Mouse (Mus musculus) heart, postnatal 0 days (tissue): ENCODE data around the gene Polm. TPM values are rescaled to one million over a fixed set of nuclear protein-coding genes. Genes with fewer than 3 reads are reported as not detected.

Experiments used
- ATAC-seq: fragments of 200-750 bp; cut with Nextera tagmentation; 2 replicates; pipeline ENCODE4 v1.8.0; 2017; ENCODE audit warnings: low read depth, moderate number of reproducible peaks, moderate library complexity; ENCODE audit not compliant: insufficient read depth
- DNase-seq: peaks from one replicate; pipeline ENCODE4 v3.0.0-alpha.2; 2016; ENCODE audit warnings: low spot score
- H3K27ac ChIP-seq: fragments of 300-500 bp; sonication (generic); 2 replicates; pipeline ENCODE4 v1.5.1; 2014; ENCODE audit warnings: low read depth, mild to moderate bottlenecking
- H3K27me3 ChIP-seq: fragments of 300-500 bp; sonication (generic); 2 replicates; pipeline ENCODE4 v1.6.1; 2014; ENCODE audit warnings: low read length, mixed read lengths; ENCODE audit not compliant: control insufficient read depth, insufficient read depth
- H3K36me3 ChIP-seq: fragments of 300-500 bp; sonication (generic); replicated peaks from 2 replicates; pipeline ENCODE4 v1.6.1; 2014; ENCODE audit warnings: low read length, mixed read lengths; ENCODE audit not compliant: control insufficient read depth, insufficient read depth
- H3K4me1 ChIP-seq: fragments of 300-500 bp; sonication (generic); 2 replicates; pipeline ENCODE4 v1.6.1; 2014; ENCODE audit warnings: antibody characterized with exemption; ENCODE audit not compliant: control insufficient read depth, insufficient read depth
- H3K4me2 ChIP-seq: fragments of 300-500 bp; sonication (generic); 2 replicates; pipeline ENCODE4 v1.6.1; 2014; ENCODE audit warnings: low read depth, mild to moderate bottlenecking, low read length, moderate library complexity
- H3K4me3 ChIP-seq: fragments of 300-500 bp; sonication (generic); 2 replicates; pipeline ENCODE4 v1.5.1; 2014; ENCODE audit warnings: low read depth, low read length
- H3K9ac ChIP-seq: fragments of 300-500 bp; sonication (generic); replicated peaks from 2 replicates; pipeline ENCODE4 v1.6.1; 2014; ENCODE audit warnings: low read depth, low read length, mixed read lengths
- H3K9me3 ChIP-seq: fragments of 300-500 bp; sonication (generic); replicated peaks from 2 replicates; pipeline ENCODE4 v1.6.1; 2016; ENCODE audit warnings: low read length; ENCODE audit not compliant: control insufficient read depth
- CTCF ChIP-seq: IDR thresholded peaks from 2 replicates; pipeline ENCODE4 v1.5.1; 2016; ENCODE audit warnings: antibody characterized with exemption, control low read depth, low read depth
- EP300 ChIP-seq: IDR thresholded peaks from 2 replicates; pipeline ENCODE4 v1.6.1; 2016; ENCODE audit warnings: antibody characterized with exemption, low read depth
- WGBS: fragments of 180-500 bp; shearing (Covaris S2); extraction: QIAGEN DNeasy Blood & Tissue Kit; methylation state at CpG from one replicate; pipeline ENCODE4 v1.1.7; 2014; 5-methylcytosine and 5-hydroxymethylcytosine counted together
- polyA plus RNA-seq: library from polyadenylated mRNA; unstranded; fragments of >200 nt; fragmentation: Nextera tagmentation; extraction: Ambion mirVana; gene quantifications from 2 replicates; pipeline ENCODE4 v1.2.1, GENCODE M21; 2015
- total RNA-seq: library from RNA; depleted of rRNA; stranded (reverse); fragments of >200 nt; gene quantifications from 2 replicates; pipeline ENCODE4 v1.2.3, GENCODE M21; 2014; ENCODE audit warnings: low replicate concordance; rRNA removed

Gene Polm
- total and polyA plus RNA-seq, 2 experiments from 2014 or later = 3.7 to 4.4 TPM

- H3K4me1 ChIP-seq = peaks cover 17% of the 10 kb centered on the region
- H3K36me3 ChIP-seq = peaks cover 15% of the 10 kb centered on the region
- peak overlapping the region; percentile 94 for H3K27ac ChIP-seq
- peak overlapping the region; percentile 78 for H3K4me3 ChIP-seq
- H3K27me3 ChIP-seq = no peaks in the 10 kb centered on the region
- H3K9me3 ChIP-seq = no peaks in the 10 kb centered on the region
- TF ChIP-seq CTCF = no peak
- TF ChIP-seq EP300 = no peak
- ATAC-seq (no peak), DNase-seq (no peak)
- 39% methylated on average over 8 of the region's 8 CpGs for WGBS
- peak overlapping the region; percentile 80 for H3K4me2 ChIP-seq
- peak overlapping the region; percentile 77 for H3K9ac ChIP-seq
Observed at GRCm38 (mm10) chr11:5787671-5788055, 50.2 kb downstream of the Polm start.

GRCm38 (mm10) chr11:5785732-5786131 is 52.1 kb downstream of the Polm start:
- H3K27ac ChIP-seq = no peak overlapping the region
- H3K4me2 ChIP-seq = no peak overlapping the region
- DNase-seq = no peak
- no peaks in the 10 kb centered on the region for H3K9me3 ChIP-seq
- H3K4me3 ChIP-seq = no peak overlapping the region
- TF ChIP-seq EP300 = no peak
- TF ChIP-seq CTCF = no peak
- H3K36me3 ChIP-seq = 0 out of 2 replicates have a peak, but pooled peaks cover 9% of the 10 kb centered on the region
- no peaks in the 10 kb centered on the region for H3K27me3 ChIP-seq
- H3K9ac ChIP-seq = no peak overlapping the region
- ATAC-seq = no peak
- peaks cover 17% of the 10 kb centered on the region for H3K4me1 ChIP-seq

DNA sequence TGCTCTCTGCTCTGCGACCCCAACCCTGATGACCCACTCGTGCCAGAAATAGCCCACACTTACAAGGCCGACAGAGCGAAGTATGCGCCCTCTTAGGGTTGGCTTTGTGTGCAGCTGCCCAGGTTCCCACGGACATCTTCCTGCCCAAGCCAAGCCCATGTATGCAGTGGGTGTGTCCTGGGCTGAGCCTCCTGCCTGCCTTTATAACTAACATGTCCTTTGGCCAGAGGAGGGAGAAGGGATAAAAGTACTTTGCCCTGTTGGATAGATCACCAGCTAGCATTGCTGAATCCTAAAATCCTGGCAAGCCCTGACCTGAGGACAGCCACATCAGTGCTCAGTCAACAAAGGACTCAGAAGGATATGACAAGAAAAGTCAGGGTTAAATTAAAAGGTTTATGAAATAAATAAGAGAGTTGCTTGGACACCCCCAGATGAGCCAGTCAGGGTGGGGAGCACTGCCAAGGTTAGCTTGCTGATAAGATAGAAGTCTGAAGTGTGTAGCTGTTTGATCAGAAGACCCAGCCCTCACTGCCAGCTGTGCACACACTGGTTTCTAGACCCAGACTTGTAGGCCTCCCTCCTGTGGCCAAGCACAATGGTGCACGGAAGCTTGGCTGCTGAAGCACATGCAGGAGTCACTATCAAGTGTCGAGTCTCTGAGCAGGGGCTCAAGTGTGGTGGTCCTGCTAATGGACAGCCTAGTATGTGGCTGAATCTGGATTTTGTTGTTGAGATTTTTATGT is 55.4 kb downstream of the Polm start:
- H3K4me1 ChIP-seq = peaks cover 2% of the 10 kb centered on the region

GRCm38 (mm10) chr11:5780035-5780499 is 57.7 kb downstream of the Polm start:
- no peaks in the 10 kb centered on the region for H3K27me3 ChIP-seq
- TF ChIP-seq EP300 = no peak
- no peak for TF ChIP-seq CTCF
- no peak overlapping the region for H3K9ac ChIP-seq
- H3K4me3 ChIP-seq = no peak overlapping the region
- no peaks in the 10 kb centered on the region for H3K4me1 ChIP-seq
- ATAC-seq = no peak
- no peak for DNase-seq
- no peak overlapping the region for H3K27ac ChIP-seq
- H3K9me3 ChIP-seq = no peaks in the 10 kb centered on the region
- 80% methylated on average over 6 of the region's 6 CpGs for WGBS
- H3K4me2 ChIP-seq = no peak overlapping the region
- H3K36me3 ChIP-seq = peaks cover 13% of the 10 kb centered on the region

More for the DNA sequence above, 55.4 kb downstream of the Polm start:
- H3K9ac ChIP-seq = no peak overlapping the region
- no peak overlapping the region for H3K4me3 ChIP-seq
- WGBS = 34% methylated on average over 8 of the region's 8 CpGs
- peaks cover 13% of the 10 kb centered on the region for H3K36me3 ChIP-seq
- ATAC-seq (no peak), DNase-seq (no peak)
- H3K4me2 ChIP-seq = no peak overlapping the region
- no peaks in the 10 kb centered on the region for H3K9me3 ChIP-seq
- no peak overlapping the region for H3K27ac ChIP-seq
- TF ChIP-seq CTCF (peak; percentile 45), EP300 (no peak)
- no peaks in the 10 kb centered on the region for H3K27me3 ChIP-seq

GRCm38 (mm10) chr11:5778481-5778880 is 59.3 kb downstream of the Polm start:
- ATAC-seq (no peak), DNase-seq (no peak)
- no peak for TF ChIP-seq EP300
- TF ChIP-seq CTCF = peak; percentile 45
- Histone ChIP-seq H3K27ac (no peak overlapping the region), H3K4me3 (no peak overlapping the region), H3K9ac (no peak overlapping the region), H3K36me3 (peaks cover 13% of the 10 kb centered on the region), H3K27me3 (no peaks in the 10 kb centered on the region), H3K9me3 (no peaks in the 10 kb centered on the region), H3K4me1 (no peaks in the 10 kb centered on the region), H3K4me2 (no peak overlapping the region)
- WGBS = 83% methylated on average over 2 of the region's 2 CpGs

Other genes starting within 250 kb of the Polm start
- gene Mrps24, start 122.3 kb downstream of the Polm start, total RNA-seq = 81.7 and 96.2 TPM in 2 replicates
- 251 and 257 TPM in 2 replicates for gene Mrps24, start 122.3 kb downstream of the Polm start, polyA plus RNA-seq
- 71.3 and 72.9 TPM in 2 replicates for gene Urgcp, start 75.6 kb downstream of the Polm start, total RNA-seq
- gene Urgcp, start 75.6 kb downstream of the Polm start, polyA plus RNA-seq = 33.1 and 38.0 TPM in 2 replicates
- 32.1 and 42.4 TPM in 2 replicates for gene Dbnl, start 49.5 kb downstream of the Polm start, total RNA-seq
- gene Dbnl, start 49.5 kb downstream of the Polm start, polyA plus RNA-seq = 42.9 and 45.2 TPM in 2 replicates
- 734 and 862 TPM in 2 replicates for gene Pgam2, start 34.3 kb downstream of the Polm start, total RNA-seq
- gene Pgam2, start 34.3 kb downstream of the Polm start, polyA plus RNA-seq = 1,513 and 1,614 TPM in 2 replicates
- 14.2 and 23.5 TPM in 2 replicates for gene Aebp1, start 23.9 kb upstream of the Polm start, total RNA-seq
- 17.5 and 19.4 TPM in 2 replicates for gene Aebp1, start 23.9 kb upstream of the Polm start, polyA plus RNA-seq
- gene Pold2, start 40.3 kb upstream of the Polm start, total RNA-seq = 23.9 and 58.7 TPM in 2 replicates
- gene Pold2, start 40.3 kb upstream of the Polm start, polyA plus RNA-seq = 54.6 and 60.0 TPM in 2 replicates
- gene Myl7, start 60.8 kb upstream of the Polm start, total RNA-seq = 1,536 and 2,717 TPM in 2 replicates
- 5,015 and 6,387 TPM in 2 replicates for gene Myl7, start 60.8 kb upstream of the Polm start, polyA plus RNA-seq
- gene Gck, start 112.1 kb upstream of the Polm start, total RNA-seq = not detected in 2 replicates
- 0.71 and 0.78 TPM in 2 replicates for gene Gck, start 112.1 kb upstream of the Polm start, polyA plus RNA-seq
- gene Ykt6, start 117.7 kb upstream of the Polm start, total RNA-seq = 55.8 and 83.9 TPM in 2 replicates
- gene Ykt6, start 117.7 kb upstream of the Polm start, polyA plus RNA-seq = 35.2 and 37.4 TPM in 2 replicates
- 3.0 and 6.3 TPM in 2 replicates for gene Camk2b, start 228.3 kb upstream of the Polm start, total RNA-seq
- 2.5 and 3.4 TPM in 2 replicates for gene Camk2b, start 228.3 kb upstream of the Polm start, polyA plus RNA-seq